Mouse (Mus musculus) brain, embryonic 14.5 days (tissue): ENCODE results near the gene Tmem45a.

Experiments used
- CTCF ChIP-seq: fragments of 200-500 bp; IDR thresholded peaks from 2 replicates; pipeline ENCODE4 v1.5.1; 2012; ENCODE audit warnings: inconsistent platforms, mild to moderate bottlenecking, moderate library complexity, borderline replicate concordance; ENCODE audit not compliant: insufficient read depth, insufficient read length; ENCODE audit errors: extremely low read depth
- POLR2A ChIP-seq: fragments of 200-500 bp; IDR thresholded peaks from 2 replicates; pipeline ENCODE4 v1.6.1; 2012; ENCODE audit warnings: mild to moderate bottlenecking, inconsistent platforms, borderline replicate concordance; ENCODE audit not compliant: poor library complexity, insufficient read depth, insufficient read length, severe bottlenecking; ENCODE audit errors: extremely low read depth

GRCm38 (mm10) chr16:56801370-56802109, 84.4 kb downstream of the Tmem45a start:
- TF ChIP-seq CTCF (no peak), POLR2A (no peak)
